In the genomic region with DNA sequence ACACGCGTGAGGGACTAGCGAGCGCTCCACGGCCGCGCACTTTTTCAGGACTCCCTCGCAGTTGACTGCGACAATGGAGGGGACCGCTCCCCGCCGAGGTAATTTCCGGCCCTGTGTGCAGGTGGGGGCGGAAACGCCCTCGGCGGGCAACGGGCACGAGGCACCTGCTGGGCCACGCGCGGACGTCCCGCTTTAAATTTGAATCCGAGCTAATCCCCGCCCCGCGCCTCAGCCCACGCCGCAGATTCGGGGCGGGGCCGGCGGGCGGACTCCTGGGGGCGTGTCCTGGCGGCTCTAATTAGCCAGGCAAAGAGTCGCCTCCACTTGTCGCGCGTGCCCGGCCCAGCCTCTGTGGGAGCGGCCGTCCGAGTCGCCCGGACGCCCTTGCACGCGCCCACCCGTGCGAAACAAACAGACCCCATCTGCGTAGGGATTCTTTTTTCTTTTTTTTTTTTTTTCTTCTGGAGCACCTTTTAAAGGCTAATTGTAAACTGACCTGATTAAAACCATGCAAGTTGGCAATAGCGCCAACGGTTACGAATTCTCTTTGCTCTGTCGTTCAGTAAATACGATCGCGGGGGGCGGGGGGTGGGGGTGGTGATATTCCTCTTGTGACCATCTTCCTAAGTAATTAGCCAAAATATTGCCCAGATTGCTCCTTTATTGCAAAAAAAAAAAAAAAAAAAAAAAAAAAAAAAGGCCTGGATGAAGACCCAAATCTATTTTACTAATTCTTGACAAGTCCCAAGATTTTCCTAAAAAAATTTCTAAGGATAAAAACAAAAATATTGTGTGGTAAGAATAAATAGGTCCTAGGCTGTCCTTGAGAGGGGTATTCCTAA, we compare ENCODE assay signal across 8 mouse cellular contexts. TPM values are rescaled to one million over a fixed set of nuclear protein-coding genes. Genes with fewer than 3 reads are reported as not detected.
A peak's percentile ranks its signal among the peaks of the same experiment; 100 is the strongest.
DNase-seq lines count a peak whose midpoint lies in the region; ATAC-seq and TF ChIP-seq lines count a peak whose summit lies in the region.

No protein-coding gene starts in this region.

- H3K9ac ChIP-seq in forebrain, embryonic 12.5 days, result peak overlapping the region; percentile 51
- peak overlapping the region; percentile 14; the same call in 1 of the 2 replicates for H3K9ac ChIP-seq in heart, postnatal 0 days (replicated peaks; ENCODE audit: low read depth, low read length)
- H3K9ac ChIP-seq in liver, embryonic 15.5 days, result peak overlapping the region; percentile 63
- H3K9ac ChIP-seq in neural tube, embryonic 11.5 days (ENCODE audit: low read length), result peak overlapping the region; percentile 38

- WGBS in forebrain, embryonic 12.5 days, result under 1% methylated on average over 61 of the region's 61 CpGs
- under 1% methylated on average over 61 of the region's 61 CpGs for WGBS in heart, postnatal 0 days
- under 1% methylated on average over 61 of the region's 61 CpGs for WGBS in liver, embryonic 15.5 days (ENCODE audit: insufficient replicate concordance)
- WGBS in neural tube, embryonic 11.5 days, result 0% methylated on average over 59 of the region's 61 CpGs

- no peaks in the 10 kb centered on the region for H3K9me3 ChIP-seq in forebrain, embryonic 12.5 days
- H3K9me3 ChIP-seq in heart, postnatal 0 days (replicated peaks; ENCODE audit: control insufficient read depth, low read length), result no peaks in the 10 kb centered on the region
- H3K9me3 ChIP-seq in liver, embryonic 15.5 days (replicated peaks), result no peaks in the 10 kb centered on the region
- no peaks in the 10 kb centered on the region for H3K9me3 ChIP-seq in neural tube, embryonic 11.5 days (ENCODE audit: control insufficient read depth, low read length)

- TF ChIP-seq EP300 in heart, postnatal 0 days (IDR thresholded peaks at IDR 0.05; ENCODE audit: low read depth), result peak; percentile 45; the same call in 1 of the 2 replicates

- H3K27ac ChIP-seq in forebrain, embryonic 12.5 days, result peak overlapping the region; percentile 96
- H3K27ac ChIP-seq in heart, postnatal 0 days (ENCODE audit: low read depth), result peak overlapping the region; percentile 74
- peak overlapping the region; percentile 86 for H3K27ac ChIP-seq in liver, embryonic 15.5 days (replicated peaks)
- 0 out of 2 replicates have a peak overlapping the region, but pooled peaks have one; percentile 50 for H3K27ac ChIP-seq in neural tube, embryonic 11.5 days (ENCODE audit: low read depth, low read length)

- peak; percentile 98 for DNase-seq in ES-CJ7 (ENCODE audit: low read depth, low spot score)
- peak; percentile 77 for DNase-seq in c-Kit-positive CD71-positive TER-119-positive erythroid progenitor cells, embryonic 14.5 days (ENCODE audit: low spot score)
- DNase-seq in heart, postnatal 0 days (ENCODE audit: low spot score), result peak; percentile 92
- DNase-seq in kidney, postnatal 4 days, result peak; percentile 95 to 97
- peak; percentile 92 for DNase-seq in neural tube, embryonic 11.5 days (ENCODE audit: low spot score)
- DNase-seq in telencephalon, adult 2 months (ENCODE audit: low read depth, low spot score), result peak; percentile 73

- H3K4me2 ChIP-seq in forebrain, embryonic 12.5 days, result peak overlapping the region; percentile 58
- H3K4me2 ChIP-seq in heart, postnatal 0 days (ENCODE audit: low read depth, low read length), result peak overlapping the region; percentile 76
- H3K4me2 ChIP-seq in liver, embryonic 15.5 days, result peak overlapping the region; percentile 93
- H3K4me2 ChIP-seq in neural tube, embryonic 11.5 days (ENCODE audit: low read depth), result peak overlapping the region; percentile 59

- H3K4me1 ChIP-seq in forebrain, embryonic 12.5 days, result peaks cover 26% of the 10 kb centered on the region
- H3K4me1 ChIP-seq in heart, postnatal 0 days (ENCODE audit: control insufficient read depth, insufficient read depth), result peaks cover 6% of the 10 kb centered on the region; the same call in 1 of the 2 replicates
- peaks cover 25% of the 10 kb centered on the region for H3K4me1 ChIP-seq in liver, embryonic 15.5 days (replicated peaks)
- H3K4me1 ChIP-seq in neural tube, embryonic 11.5 days (ENCODE audit: control insufficient read depth, insufficient read depth, low read length), result peaks cover 19% of the 10 kb centered on the region

- H3K27me3 ChIP-seq in forebrain, embryonic 12.5 days, result no peaks in the 10 kb centered on the region
- no peaks in the 10 kb centered on the region for H3K27me3 ChIP-seq in heart, postnatal 0 days (ENCODE audit: control insufficient read depth, insufficient read depth, low read length)
- no peaks in the 10 kb centered on the region for H3K27me3 ChIP-seq in liver, embryonic 15.5 days
- no peaks in the 10 kb centered on the region for H3K27me3 ChIP-seq in neural tube, embryonic 11.5 days (ENCODE audit: control insufficient read depth, insufficient read depth, low read length)

- TF ChIP-seq CTCF in heart, postnatal 0 days (IDR thresholded peaks at IDR 0.05; ENCODE audit: low read depth), result no peak

- peak overlapping the region; percentile 98 for H3K4me3 ChIP-seq in forebrain, embryonic 12.5 days (replicated peaks)
- peak overlapping the region; percentile 99 for H3K4me3 ChIP-seq in heart, postnatal 0 days (ENCODE audit: low read depth, low read length)
- H3K4me3 ChIP-seq in liver, embryonic 15.5 days (replicated peaks), result peak overlapping the region; percentile 93
- peak overlapping the region; percentile 97 for H3K4me3 ChIP-seq in neural tube, embryonic 11.5 days (ENCODE audit: low read depth, low read length)

- peak; percentile 83 for ATAC-seq in forebrain, embryonic 12.5 days (ENCODE audit: low FRiP score)
- ATAC-seq in heart, postnatal 0 days (ENCODE audit: insufficient read depth, low read depth), result peak; percentile 86
- ATAC-seq in liver, embryonic 15.5 days (ENCODE audit: insufficient read depth), result peak; percentile 70
- ATAC-seq in neural tube, embryonic 11.5 days (ENCODE audit: insufficient read depth, low FRiP score, low TSS enrichment), result peak; percentile 65

- no peaks in the 10 kb centered on the region for H3K36me3 ChIP-seq in forebrain, embryonic 12.5 days (replicated peaks)
- no peaks in the 10 kb centered on the region for H3K36me3 ChIP-seq in heart, postnatal 0 days (replicated peaks; ENCODE audit: control insufficient read depth, insufficient read depth, low read length)
- H3K36me3 ChIP-seq in liver, embryonic 15.5 days (replicated peaks), result no peaks in the 10 kb centered on the region
- no peaks in the 10 kb centered on the region for H3K36me3 ChIP-seq in neural tube, embryonic 11.5 days (ENCODE audit: control insufficient read depth, insufficient read depth, low read length)

RNA-seq across cellular contexts. Expression of a gene that starts 0.9 kb away (rescaled TPM):
- polyA plus RNA-seq in forebrain, embryonic 12.5 days (2016; fragmentation: Nextera tagmentation; extraction: Ambion mirVana), result 27.8 and 29.6 TPM in 2 replicates
- total RNA-seq in heart, postnatal 0 days (2014; rRNA removed; ENCODE audit: low replicate concordance), result 15.3 and 27.0 TPM in 2 replicates
- 5.2 and 5.7 TPM in 2 replicates for polyA plus RNA-seq in heart, postnatal 0 days (2015; fragmentation: Nextera tagmentation; extraction: Ambion mirVana)
- polyA plus RNA-seq in liver, embryonic 15.5 days (2015; fragmentation: Nextera tagmentation; extraction: Ambion mirVana), result 3.0 and 5.0 TPM in 2 replicates
- 27.0 and 27.5 TPM in 2 replicates for polyA plus RNA-seq in neural tube, embryonic 11.5 days (2014; fragmentation: Nextera tagmentation; extraction: Ambion mirVana)

Comparison
In these comparisons a context has a peak if more than half of its experiments do, and no peak if none do; other contexts are left out.
1. Peak in every context shown above with its lines: DNase-seq, ATAC-seq, H3K4me3 ChIP-seq and H3K27ac ChIP-seq.